Mouse (Mus musculus): ENCODE measurements around the gene Klhl18. TPM values are rescaled to one million over a fixed set of nuclear protein-coding genes. Genes with fewer than 3 reads are reported as not detected.

Klhl18 gene
- polyA plus RNA-seq, 1 experiment, result 21.2 TPM

DNA sequence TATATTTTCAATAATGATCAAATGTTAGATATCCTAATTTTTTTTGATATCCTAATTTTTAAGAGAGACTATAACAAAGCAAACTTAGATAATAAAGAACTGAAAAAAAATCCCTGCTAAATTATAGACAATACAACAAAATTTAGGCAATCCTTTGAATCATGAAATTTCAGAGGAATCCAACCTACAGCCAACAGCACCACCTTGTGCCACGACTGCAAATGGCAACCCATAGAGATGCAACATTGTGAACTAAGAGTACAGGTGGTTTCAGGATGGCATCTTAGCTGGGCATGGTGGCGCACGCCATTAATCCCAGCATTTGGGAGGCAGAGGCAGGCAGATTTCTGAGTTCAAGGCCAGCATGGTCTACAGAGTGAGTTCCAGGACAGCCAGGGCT, 10.3 kb downstream of the Klhl18 start:
- 93% methylated on average over 3 of the region's 3 CpGs for WGBS
- Histone ChIP-seq H3K27ac (ENCODE audit: control insufficient read depth, insufficient read depth, low read length) (no peak overlapping the region), H3K36me3 (ENCODE audit: control insufficient read depth, insufficient read depth, low read length) (no peaks in the 10 kb centered on the region), H3K4me1 (replicated peaks; ENCODE audit: control insufficient read depth, insufficient read depth, low read length) (peaks cover 15% of the 10 kb centered on the region), H3K4me3 (ENCODE audit: control insufficient read depth, insufficient read depth, low read length) (no peak overlapping the region), H3K27me3 (ENCODE audit: control insufficient read depth, insufficient read depth, low read length) (no peaks in the 10 kb centered on the region)
- DNase-seq, result peak; percentile 56
- TF ChIP-seq CTCF (IDR thresholded peaks at IDR 0.05; ENCODE audit: borderline replicate concordance, control insufficient read depth, extremely low read depth, insufficient read depth, low read length, poor library complexity) (no peak), POLR2A (IDR thresholded peaks at IDR 0.05; ENCODE audit: control insufficient read depth, extremely low read depth, insufficient read depth, low read length, poor library complexity) (no peak)

DNA sequence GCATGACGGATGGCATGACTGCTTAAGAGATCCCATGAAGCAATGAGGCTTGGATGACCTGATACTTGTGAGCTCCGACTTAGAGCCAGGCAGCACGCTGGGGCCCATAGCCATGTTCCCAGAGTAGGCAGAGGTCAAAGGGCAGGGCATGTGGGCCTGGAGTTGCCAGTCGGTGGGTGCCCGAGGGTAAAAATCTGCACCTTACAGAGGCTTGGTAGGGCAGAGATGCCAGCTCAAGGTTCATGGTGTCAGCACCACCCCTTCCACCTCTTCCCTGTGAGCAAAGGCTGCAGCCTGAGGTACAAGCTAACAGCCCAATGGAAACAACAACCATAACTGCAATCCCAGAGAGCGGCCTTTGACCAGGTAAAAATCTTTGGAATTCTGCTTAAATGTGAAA, 11.2 kb downstream of the Klhl18 start:
- Histone ChIP-seq H3K4me3 (ENCODE audit: control insufficient read depth, insufficient read depth, low read length) (no peak overlapping the region), H3K4me1 (replicated peaks; ENCODE audit: control insufficient read depth, insufficient read depth, low read length) (peaks cover 21% of the 10 kb centered on the region), H3K36me3 (ENCODE audit: control insufficient read depth, insufficient read depth, low read length) (no peaks in the 10 kb centered on the region), H3K27ac (ENCODE audit: control insufficient read depth, insufficient read depth, low read length) (no peak overlapping the region), H3K27me3 (ENCODE audit: control insufficient read depth, insufficient read depth, low read length) (no peaks in the 10 kb centered on the region)
- WGBS, result 95% methylated on average over 6 of the region's 6 CpGs
- DNase-seq, result no peak
- TF ChIP-seq CTCF (IDR thresholded peaks at IDR 0.05; ENCODE audit: borderline replicate concordance, control insufficient read depth, extremely low read depth, insufficient read depth, low read length, poor library complexity) (no peak), POLR2A (IDR thresholded peaks at IDR 0.05; ENCODE audit: control insufficient read depth, extremely low read depth, insufficient read depth, low read length, poor library complexity) (no peak)

DNA sequence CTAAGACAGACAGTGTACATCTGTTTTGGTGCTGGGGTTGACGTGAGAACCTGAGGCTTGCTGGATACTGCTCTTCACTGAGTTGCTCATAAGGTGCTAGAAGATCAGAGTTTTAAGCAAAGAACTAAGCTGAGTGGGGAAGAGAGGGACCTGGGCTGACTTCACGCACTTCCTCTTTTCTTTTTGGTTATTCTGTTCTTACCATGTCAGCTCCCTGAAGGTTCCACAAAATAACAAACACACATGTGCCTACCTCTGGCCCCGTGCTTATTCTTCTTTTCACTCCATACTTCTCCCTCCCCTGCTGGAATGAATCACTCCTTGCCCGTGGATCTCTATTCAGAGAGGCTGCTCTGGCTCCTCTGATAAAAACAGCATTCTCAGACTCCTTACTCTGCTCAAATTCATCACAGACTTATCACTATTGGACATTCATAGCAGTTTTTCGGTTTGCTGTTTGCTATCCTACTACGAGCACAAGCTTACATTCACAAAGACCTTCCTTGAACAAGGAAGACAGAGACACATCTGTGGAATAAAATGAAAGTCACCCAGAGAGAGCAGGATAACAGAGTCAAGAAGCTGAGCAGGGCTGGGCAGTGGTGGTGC, 12.4 kb downstream of the Klhl18 start:
- no peak for TF ChIP-seq POLR2A (IDR thresholded peaks at IDR 0.05; ENCODE audit: control insufficient read depth, extremely low read depth, insufficient read depth, low read length, poor library complexity)
- TF ChIP-seq CTCF (IDR thresholded peaks at IDR 0.05; ENCODE audit: borderline replicate concordance, control insufficient read depth, extremely low read depth, insufficient read depth, low read length, poor library complexity), result no peak
- Histone ChIP-seq H3K4me3 (ENCODE audit: control insufficient read depth, insufficient read depth, low read length) (no peak overlapping the region), H3K36me3 (ENCODE audit: control insufficient read depth, insufficient read depth, low read length) (no peaks in the 10 kb centered on the region), H3K4me1 (replicated peaks; ENCODE audit: control insufficient read depth, insufficient read depth, low read length) (peaks cover 23% of the 10 kb centered on the region), H3K27me3 (ENCODE audit: control insufficient read depth, insufficient read depth, low read length) (no peaks in the 10 kb centered on the region), H3K27ac (ENCODE audit: control insufficient read depth, insufficient read depth, low read length) (no peak overlapping the region)
- 44% methylated on average over 6 of the region's 6 CpGs for WGBS
- DNase-seq, result no peak

DNA sequence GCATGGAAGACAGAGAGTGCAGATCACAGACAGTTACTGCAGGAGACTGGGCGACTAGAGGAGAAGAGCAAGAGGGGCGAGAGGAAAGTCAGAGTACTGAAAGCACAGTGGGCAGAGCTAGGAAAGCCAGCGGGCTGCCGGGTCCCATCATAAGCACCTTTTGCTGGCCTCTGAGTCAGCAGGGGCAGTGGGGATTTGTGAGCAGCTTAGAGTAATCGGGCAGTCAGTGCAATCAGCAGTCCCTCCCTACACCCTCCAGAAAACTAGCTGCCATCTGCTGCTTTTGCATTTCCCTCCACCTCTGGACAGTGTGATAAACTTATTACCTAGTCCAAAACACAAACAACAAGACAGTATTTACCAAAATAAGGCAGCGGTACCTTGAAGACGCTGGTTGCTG, 14.2 kb downstream of the Klhl18 start:
- Histone ChIP-seq H3K27ac (ENCODE audit: control insufficient read depth, insufficient read depth, low read length) (no peak overlapping the region), H3K4me1 (replicated peaks; ENCODE audit: control insufficient read depth, insufficient read depth, low read length) (peaks cover 28% of the 10 kb centered on the region), H3K4me3 (ENCODE audit: control insufficient read depth, insufficient read depth, low read length) (no peak overlapping the region), H3K36me3 (ENCODE audit: control insufficient read depth, insufficient read depth, low read length) (no peaks in the 10 kb centered on the region), H3K27me3 (ENCODE audit: control insufficient read depth, insufficient read depth, low read length) (no peaks in the 10 kb centered on the region)
- 71% methylated on average over 7 of the region's 7 CpGs for WGBS
- no peak for DNase-seq
- TF ChIP-seq CTCF (IDR thresholded peaks at IDR 0.05; ENCODE audit: borderline replicate concordance, control insufficient read depth, extremely low read depth, insufficient read depth, low read length, poor library complexity) (no peak), POLR2A (IDR thresholded peaks at IDR 0.05; ENCODE audit: control insufficient read depth, extremely low read depth, insufficient read depth, low read length, poor library complexity) (no peak)

DNA sequence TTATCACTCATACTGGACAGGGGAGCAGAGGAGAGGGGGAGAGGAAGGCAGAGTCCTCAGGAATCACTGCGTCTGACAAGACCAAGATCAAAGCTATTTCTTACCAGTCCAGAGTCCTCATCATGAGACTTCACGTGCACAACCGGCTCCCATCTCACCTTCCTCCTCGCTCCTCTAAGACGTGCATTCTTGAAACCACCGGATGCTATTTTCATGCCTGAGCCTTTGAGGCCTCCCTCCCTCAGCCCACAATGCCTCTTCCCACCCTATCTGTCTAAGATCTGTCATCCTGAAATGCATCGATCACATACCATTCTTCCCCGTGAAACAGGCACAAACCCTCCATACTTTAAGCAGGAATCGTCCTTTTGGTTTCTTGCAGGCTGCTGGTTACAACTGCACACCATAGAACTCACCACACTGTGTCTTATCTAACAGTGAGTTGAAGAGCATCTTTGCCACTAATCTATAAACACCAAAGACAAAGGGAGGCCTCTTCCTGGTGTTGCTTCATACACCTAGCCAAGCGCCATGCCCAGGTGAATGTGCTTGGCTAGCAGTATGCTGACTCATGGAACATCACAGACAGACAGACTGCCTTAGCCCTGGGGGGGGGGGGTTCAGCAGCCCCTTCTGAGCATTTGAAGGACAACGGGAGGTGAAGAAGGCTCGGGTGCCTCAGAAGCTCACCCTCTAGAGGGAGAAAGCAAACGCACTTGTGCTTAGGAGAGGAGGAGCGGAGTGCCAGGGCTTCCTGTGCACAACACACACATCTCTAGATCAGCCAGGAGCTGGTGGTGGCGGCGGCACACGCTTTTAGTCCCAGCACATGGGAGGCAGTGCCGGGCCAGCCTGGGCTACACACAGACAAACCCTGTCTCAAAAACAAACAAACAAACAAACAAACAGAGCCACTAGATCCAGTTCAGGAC, 15.3 kb downstream of the Klhl18 start:
- 7% methylated on average over 18 of the region's 18 CpGs for WGBS
- DNase-seq, result peak; percentile 29
- Histone ChIP-seq H3K4me1 (replicated peaks; ENCODE audit: control insufficient read depth, insufficient read depth, low read length) (peaks cover 28% of the 10 kb centered on the region), H3K4me3 (ENCODE audit: control insufficient read depth, insufficient read depth, low read length) (no peak overlapping the region), H3K36me3 (ENCODE audit: control insufficient read depth, insufficient read depth, low read length) (no peaks in the 10 kb centered on the region), H3K27ac (ENCODE audit: control insufficient read depth, insufficient read depth, low read length) (peak overlapping the region; percentile 56), H3K27me3 (ENCODE audit: control insufficient read depth, insufficient read depth, low read length) (no peaks in the 10 kb centered on the region)
- no peak for TF ChIP-seq POLR2A (IDR thresholded peaks at IDR 0.05; ENCODE audit: control insufficient read depth, extremely low read depth, insufficient read depth, low read length, poor library complexity)
- TF ChIP-seq CTCF (IDR thresholded peaks at IDR 0.05; ENCODE audit: borderline replicate concordance, control insufficient read depth, extremely low read depth, insufficient read depth, low read length, poor library complexity), result no peak

DNA sequence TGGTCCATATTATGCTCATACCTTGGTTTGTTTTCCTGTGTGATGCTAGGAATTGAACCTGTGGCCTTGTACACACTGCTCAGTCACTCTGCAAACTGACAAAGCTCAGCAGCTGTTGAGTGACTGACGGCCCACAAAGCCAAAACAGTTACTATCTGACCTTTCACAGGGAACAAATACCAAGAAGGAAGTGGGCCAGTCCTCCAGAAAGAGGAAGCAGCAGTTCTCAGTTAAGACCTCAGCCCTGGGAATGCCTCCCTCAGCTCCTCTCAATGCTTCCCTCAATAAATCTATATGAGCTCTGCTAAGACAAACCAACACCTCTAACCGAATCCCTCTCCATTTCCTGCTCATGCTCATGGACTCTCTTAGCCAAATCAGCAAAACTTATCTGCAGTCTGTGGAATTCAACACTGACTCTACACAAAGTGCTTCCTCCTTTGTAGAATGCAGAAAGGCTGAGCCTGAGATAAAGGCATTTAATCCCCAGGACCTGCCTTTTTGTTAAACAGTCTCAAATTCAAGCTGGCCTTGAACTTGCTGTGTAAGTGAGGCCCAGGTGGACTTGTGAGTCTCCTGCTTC, 17.3 kb downstream of the Klhl18 start:
- no peak overlapping the region for H3K4me3 ChIP-seq (ENCODE audit: control insufficient read depth, insufficient read depth, low read length)
- TF ChIP-seq POLR2A (IDR thresholded peaks at IDR 0.05; ENCODE audit: control insufficient read depth, extremely low read depth, insufficient read depth, low read length, poor library complexity) (no peak), CTCF (IDR thresholded peaks at IDR 0.05; ENCODE audit: borderline replicate concordance, control insufficient read depth, extremely low read depth, insufficient read depth, low read length, poor library complexity) (no peak)
- H3K27ac ChIP-seq (ENCODE audit: control insufficient read depth, insufficient read depth, low read length), result no peak overlapping the region
- H3K27me3 ChIP-seq (ENCODE audit: control insufficient read depth, insufficient read depth, low read length), result no peaks in the 10 kb centered on the region
- DNase-seq, result no peak
- peaks cover 28% of the 10 kb centered on the region for H3K4me1 ChIP-seq (replicated peaks; ENCODE audit: control insufficient read depth, insufficient read depth, low read length)
- 17% methylated on average over 2 of the region's 2 CpGs for WGBS
- no peaks in the 10 kb centered on the region for H3K36me3 ChIP-seq (ENCODE audit: control insufficient read depth, insufficient read depth, low read length)

Data from thymus, adult 2 months (tissue).